Mouse (Mus musculus) liver (tissue): Measurements from ENCODE around the gene Olfr311.
"Not testable (repeated sequence)": the region's sequence is repeated elsewhere in the genome, so short reads cannot be mapped to it uniquely, and the experiment has no call there.

Experiments
- DNase-seq: peaks from one replicate; pipeline ENCODE4 v3.0.0-alpha.2; 2020; ENCODE audit warnings: mixed read lengths

Olfr311 gene

GRCm38 (mm10) chr11:58838951-58839350, at the start of gene Olfr311:
Gene Olfr311 (plus strand): TSS chr11:58839251.
- DNase-seq, result not testable (repeated sequence)

GRCm38 (mm10) chr11:58789532-58789931, 49.5 kb upstream of the Olfr311 start:
- DNase-seq, result no peak

DNA sequence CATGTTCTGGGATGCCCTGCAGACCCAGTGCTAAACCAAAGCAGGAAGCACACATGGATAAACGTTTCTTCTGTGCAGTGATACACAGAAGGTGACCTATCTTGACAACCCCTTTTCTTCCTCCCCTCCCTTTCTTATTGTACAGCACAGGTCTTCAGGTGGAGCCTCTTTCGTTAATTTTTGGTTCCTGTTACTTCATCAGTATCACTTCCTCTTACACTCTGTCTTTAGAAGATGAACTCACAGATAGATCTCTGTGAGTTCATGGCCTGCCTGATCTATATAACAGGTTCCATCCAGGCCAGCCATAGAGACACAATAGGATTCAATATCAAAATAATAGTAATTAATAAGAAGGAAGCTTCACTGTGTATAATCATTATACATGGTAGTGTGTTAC, 49.0 kb upstream of the Olfr311 start:
- DNase-seq, result no peak

GRCm38 (mm10) chr11:58790646-58791045, 48.4 kb upstream of the Olfr311 start:
- no peak for DNase-seq

DNA sequence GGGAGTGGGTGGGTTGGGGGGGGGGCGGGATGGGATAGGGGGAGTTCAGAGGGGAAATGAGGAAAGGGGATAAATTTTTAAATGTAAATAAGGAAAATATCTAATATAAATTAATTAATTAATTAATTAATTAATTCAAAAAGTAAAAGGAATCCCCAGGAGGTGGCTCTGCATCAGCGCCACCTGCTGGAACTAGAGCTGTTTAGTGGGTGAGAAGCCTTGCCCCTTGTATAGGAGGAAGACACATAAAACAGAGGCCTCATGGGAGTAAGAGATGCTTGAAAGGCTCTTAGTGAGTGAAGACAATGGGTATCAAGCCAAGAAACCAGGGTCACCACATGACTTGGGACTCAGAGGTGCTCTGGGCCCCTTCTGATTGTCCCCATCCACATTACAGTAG, 43.2 kb upstream of the Olfr311 start:
- no peak for DNase-seq

DNA sequence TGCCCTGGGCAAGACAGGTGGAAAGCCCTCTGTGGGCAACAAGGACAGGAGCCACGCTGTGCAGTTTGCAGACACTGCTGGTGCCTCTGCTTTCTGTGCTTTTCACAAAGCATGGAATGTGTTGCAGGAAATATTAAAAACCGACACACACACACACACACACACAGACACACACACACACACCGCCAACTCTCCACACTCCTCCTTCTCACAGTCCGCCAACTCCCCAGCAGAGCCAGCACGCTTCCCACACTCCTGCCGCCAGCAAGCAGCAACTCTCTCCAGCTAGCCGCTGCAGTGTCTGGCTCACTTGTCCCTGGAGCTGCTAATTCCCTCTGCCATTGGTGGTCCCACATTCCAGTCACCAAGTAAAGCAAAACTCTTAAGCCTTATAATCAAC, 42.2 kb upstream of the Olfr311 start:
- DNase-seq, result no peak

DNA sequence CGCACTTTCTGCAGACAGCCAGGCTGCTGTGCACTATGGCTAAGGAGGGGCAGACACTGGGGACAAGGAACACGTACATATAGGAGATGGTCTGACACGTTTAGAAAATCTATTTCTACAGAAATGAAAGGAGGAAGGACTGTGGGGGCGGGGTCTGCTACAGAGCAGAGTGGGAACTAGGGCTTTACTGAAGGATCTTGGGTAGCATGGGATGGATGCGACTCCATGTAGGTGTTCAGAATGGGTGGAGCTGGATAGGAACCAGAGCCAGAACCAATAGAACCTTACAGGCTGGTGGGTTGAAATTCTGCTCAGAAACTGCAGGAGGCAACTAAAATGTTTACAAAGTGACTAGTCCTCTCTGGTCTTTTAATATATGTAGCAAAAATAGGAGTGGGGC, 39.3 kb upstream of the Olfr311 start:
- DNase-seq, result no peak

GRCm38 (mm10) chr11:58801558-58802228, 37.4 kb upstream of the Olfr311 start, which contains the start of gene Fam183b:
Gene Fam183b (minus strand): TSS chr11:58801960.
- no peak for DNase-seq

- DNase-seq, result no peak
Measured at GRCm38 (mm10) chr11:58803871-58804270, 35.2 kb upstream of the Olfr311 start.

DNA sequence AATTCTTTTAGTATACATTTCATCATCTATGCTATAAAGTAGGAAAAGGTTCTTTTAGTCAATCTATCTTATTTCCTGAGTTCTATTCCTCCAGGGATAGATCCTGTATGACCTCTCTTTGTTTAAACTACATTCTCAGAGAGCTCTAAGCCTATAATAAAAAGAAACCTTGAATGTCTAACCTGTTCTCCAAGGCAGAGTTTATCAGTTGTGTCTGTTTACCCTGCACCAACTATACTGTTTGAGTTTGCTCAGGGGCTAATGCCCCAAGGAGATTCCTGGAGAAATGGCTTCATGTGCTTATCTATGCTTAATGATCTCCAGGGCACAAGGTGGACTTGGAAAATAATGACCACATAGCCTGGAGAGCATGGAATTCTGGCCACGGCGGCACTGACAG, 34.7 kb upstream of the Olfr311 start:
- DNase-seq, result no peak

- peak; percentile 21 for DNase-seq
Measured at GRCm38 (mm10) chr11:58812001-58812400, 27.1 kb upstream of the Olfr311 start.

DNA sequence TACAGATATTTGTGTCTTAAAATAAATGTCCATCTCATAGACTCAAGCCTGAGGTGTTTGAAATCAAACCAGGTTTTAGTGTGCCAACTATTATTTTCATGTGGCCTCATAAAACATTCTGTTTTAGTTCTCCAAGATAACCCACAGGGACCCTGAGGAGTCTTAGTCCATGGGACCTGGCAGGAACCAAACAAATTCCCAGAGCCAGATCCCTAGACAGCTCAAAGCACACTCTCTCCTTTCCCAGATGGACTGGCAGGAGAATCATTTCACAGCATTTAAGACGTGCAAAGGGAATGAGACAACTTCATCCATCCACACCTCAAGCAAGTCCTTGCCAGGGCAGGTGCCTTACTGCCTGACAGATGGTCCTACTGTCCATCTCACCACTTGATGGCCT, 24.4 kb upstream of the Olfr311 start, which contains the start of gene Olfr313:
Olfr313 (plus strand) TSS at position 301 of the 400 bp plus-strand sequence.
- DNase-seq, result not testable (repeated sequence)

GRCm38 (mm10) chr11:58815676-58816075, 23.4 kb upstream of the Olfr311 start:
- no peak for DNase-seq

- not testable (repeated sequence) for DNase-seq
Measured at GRCm38 (mm10) chr11:58828937-58829336, 10.1 kb upstream of the Olfr311 start, which contains the start of gene Olfr312. Gene Olfr312 (plus strand): TSS chr11:58829237.

GRCm38 (mm10) chr11:58829764-58830163, 9.3 kb upstream of the Olfr311 start:
- DNase-seq, result no peak

DNA sequence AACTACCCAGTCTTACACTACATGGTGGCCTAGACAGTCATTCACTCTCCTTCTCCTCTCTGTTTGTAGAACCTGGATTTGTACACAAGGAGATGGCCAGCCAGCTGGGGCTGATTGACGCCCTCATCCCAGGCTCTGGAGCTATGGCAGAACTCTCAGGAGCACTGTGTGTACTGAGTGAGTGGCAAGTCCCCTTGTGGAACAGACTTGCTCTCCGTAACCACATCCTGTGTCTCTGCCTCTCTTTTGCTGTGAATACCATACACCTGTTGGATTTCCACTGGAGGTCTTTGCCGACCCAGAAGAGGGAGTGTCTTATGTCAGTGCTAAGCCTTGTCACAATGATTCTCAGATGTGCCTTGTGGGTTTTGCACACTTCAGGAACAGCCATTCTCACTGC, 6.5 kb upstream of the Olfr311 start:
- DNase-seq, result not testable (repeated sequence)

DNA sequence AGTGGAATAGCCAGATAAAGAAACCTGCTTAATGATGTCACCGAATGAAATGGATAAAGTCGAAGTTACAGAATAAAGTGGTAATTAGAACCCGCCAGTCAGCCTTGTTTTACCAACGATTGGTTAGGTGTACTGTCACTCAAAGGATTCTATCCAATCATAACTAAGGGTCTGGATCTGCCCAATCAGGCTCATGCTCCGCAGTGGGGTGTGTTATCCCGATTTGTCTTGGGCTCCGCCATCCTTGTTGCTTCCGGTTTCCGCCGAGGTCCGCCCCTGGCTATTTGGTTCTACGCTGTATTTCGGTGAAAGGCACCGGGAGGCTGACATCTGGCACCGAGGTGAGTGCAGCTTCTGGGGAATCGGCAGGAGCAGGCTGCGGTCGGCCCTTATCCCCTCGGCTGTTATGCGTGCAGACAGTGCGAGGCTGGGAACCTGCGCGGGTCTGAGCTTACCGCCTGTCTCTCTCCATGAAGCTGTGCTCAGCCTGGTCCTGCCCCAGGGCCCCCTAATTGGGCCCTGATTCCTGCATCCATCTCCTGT, 7.9 kb downstream of the Olfr311 start, which contains the start of gene Gm12258:
Gm12258 (plus strand) TSS at position 240 of the 543 bp plus-strand sequence.
- peak; percentile 91 for DNase-seq

DNA sequence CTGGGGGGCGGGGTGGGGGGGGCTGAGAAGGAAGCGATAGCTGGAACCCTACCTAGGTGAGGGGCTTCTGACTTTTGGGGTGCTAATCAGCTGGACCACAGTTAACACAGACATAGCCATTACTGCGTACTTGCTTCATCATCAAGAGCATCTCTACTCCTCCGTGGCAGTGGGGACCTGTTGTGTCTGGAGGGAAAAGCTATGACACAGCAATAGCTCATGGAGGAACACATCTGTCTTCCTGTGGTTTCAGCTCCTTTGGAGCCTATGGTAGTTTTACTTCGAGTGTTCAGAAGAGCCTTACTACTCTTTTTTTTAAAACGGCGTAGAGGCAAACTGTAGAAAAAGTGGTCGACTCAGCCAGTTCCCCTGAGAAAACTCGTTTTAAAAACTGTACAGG, 8.6 kb downstream of the Olfr311 start:
- DNase-seq, result no peak

- DNase-seq, result no peak
Measured at GRCm38 (mm10) chr11:58849731-58850130, 10.7 kb downstream of the Olfr311 start.

- DNase-seq, result no peak
Measured at GRCm38 (mm10) chr11:58860744-58861143, 21.7 kb downstream of the Olfr311 start.

DNA sequence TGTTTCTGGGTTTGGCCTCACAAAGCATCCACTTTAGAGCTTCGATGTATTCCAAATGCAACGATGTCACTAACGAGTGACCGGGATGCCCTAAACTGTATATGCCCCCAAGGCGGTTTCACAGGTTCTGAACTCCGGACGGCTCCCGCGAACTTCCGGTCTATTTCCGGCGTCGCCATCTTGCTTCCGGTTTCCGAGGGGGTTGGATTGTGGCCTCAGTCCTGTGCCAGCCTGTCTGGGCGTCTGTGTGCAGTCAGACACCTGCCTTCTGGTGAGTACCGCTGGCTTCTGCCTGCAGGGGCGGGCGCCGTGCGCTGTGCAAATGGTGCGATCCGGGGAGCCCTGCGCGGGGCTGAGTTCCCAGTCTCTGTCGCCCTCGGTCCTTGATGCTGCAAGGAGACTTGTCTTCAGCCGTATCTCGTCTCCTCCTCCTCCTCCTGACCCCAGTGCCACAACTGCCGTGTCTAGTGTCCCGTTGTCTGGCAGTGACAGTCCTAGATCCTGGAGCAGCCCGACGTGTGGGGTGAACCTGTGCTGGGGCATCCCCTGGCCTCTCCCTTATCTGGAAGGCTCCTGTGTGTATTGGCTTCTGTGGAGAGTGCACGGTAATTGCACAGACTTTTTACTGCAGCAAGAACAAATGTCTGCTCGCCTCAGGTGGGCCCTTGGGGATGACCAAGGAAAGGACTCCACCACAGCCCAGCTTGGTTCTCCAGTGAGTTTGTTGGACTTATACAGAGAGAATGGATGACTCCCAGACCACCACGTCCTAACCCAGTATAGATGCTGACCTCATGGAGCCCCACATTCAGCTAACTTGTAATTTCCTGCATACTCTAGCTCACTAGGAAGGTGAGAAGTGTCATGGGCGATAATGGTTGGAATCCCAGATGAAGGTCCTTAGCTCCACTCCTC, 28.2 kb downstream of the Olfr311 start, which contains the start of gene 2810021J22Rik:
2810021J22Rik (plus strand) TSS at position 178 of the 915 bp plus-strand sequence.
- DNase-seq, result peak; percentile 85

DNA sequence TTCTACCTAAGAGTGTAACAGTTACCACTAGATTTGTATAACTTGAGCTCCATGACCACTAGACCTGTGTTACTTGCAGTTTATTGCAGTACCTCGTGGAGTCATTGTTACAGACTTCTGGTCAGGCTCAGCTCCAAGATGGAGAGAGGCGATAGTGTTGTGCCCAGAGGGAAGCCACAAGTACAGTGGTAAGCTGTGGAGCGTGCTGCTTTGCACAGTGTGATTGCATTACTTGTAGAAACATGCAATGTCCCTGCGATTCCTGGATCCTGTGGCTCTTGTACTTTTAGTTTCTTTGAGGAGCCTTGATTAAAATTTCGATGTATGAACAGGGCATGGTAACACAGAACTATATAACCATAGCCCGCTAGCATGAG, 28.9 kb downstream of the Olfr311 start:
- DNase-seq, result no peak

DNA sequence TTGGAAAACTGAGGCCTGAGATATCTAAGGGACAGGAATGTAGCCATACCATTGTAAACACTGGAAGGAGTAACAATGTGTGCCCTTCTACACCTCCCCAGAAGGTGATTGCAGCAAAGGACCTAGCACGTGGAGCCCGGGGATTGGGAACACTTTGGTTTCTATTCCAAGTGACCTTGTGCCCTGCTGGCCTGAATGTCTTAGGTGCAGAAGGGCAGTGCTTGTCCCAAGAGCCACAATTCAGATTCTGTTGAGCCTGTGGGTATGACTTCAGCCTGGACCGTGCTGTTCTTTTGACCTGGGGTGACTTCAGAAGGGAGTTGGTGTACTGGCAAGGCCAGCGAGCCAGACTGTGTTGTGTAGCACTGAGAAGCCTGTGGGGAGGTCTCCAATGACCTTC, 31.9 kb downstream of the Olfr311 start:
- DNase-seq, result no peak
